Mouse (Mus musculus) limb, embryonic 12.5 days (tissue): ENCODE measurements at regions not wholly inside any gene's neighbourhood (a gene's known extent, or its start where the extent isn't known, plus 50 kb on each side); places are given as distances from the start of the nearest gene placed in this dataset.

ENCODE experiments used
- ATAC-seq: fragments of 200-750 bp; cut with Nextera tagmentation; 2 replicates; pipeline ENCODE4 v1.8.0; 2017; ENCODE audit warnings: low read depth, moderate TSS enrichment; ENCODE audit not compliant: insufficient number of reproducible peaks, insufficient read depth, low FRiP score, low TSS enrichment
- H3K27ac ChIP-seq: fragments of 300-500 bp; sonication (generic); 2 replicates; pipeline ENCODE4 v1.5.1; 2016; ENCODE audit warnings: mild to moderate bottlenecking, moderate library complexity
- H3K27me3 ChIP-seq: fragments of 300-500 bp; sonication (generic); 2 replicates; pipeline ENCODE4 v1.6.1; 2016; ENCODE audit warnings: mild to moderate bottlenecking, moderate library complexity
- H3K36me3 ChIP-seq: fragments of 300-500 bp; sonication (generic); 2 replicates; pipeline ENCODE4 v1.6.1; 2016; ENCODE audit warnings: mild to moderate bottlenecking, moderate library complexity
- H3K4me1 ChIP-seq: fragments of 300-500 bp; sonication (generic); replicated peaks from 2 replicates; pipeline ENCODE4 v1.6.1; 2016
- H3K4me2 ChIP-seq: fragments of 300-500 bp; sonication (generic); 2 replicates; pipeline ENCODE4 v1.6.1; 2016; ENCODE audit warnings: mild to moderate bottlenecking, moderate library complexity
- H3K4me3 ChIP-seq: fragments of 300-500 bp; sonication (generic); replicated peaks from 2 replicates; pipeline ENCODE4 v1.5.1; 2016; ENCODE audit warnings: mild to moderate bottlenecking
- H3K9ac ChIP-seq: fragments of 300-500 bp; sonication (generic); replicated peaks from 2 replicates; pipeline ENCODE4 v1.6.1; 2016; ENCODE audit warnings: mild to moderate bottlenecking, moderate library complexity
- H3K9me3 ChIP-seq: fragments of 300-500 bp; sonication (generic); 2 replicates; pipeline ENCODE4 v1.6.1; 2016; ENCODE audit warnings: mild to moderate bottlenecking, moderate library complexity
- WGBS: fragments of 180-500 bp; shearing (Covaris S2); methylation state at CpG from one replicate; pipeline ENCODE4 v1.1.7; 2016; 5-methylcytosine and 5-hydroxymethylcytosine counted together

DNA sequence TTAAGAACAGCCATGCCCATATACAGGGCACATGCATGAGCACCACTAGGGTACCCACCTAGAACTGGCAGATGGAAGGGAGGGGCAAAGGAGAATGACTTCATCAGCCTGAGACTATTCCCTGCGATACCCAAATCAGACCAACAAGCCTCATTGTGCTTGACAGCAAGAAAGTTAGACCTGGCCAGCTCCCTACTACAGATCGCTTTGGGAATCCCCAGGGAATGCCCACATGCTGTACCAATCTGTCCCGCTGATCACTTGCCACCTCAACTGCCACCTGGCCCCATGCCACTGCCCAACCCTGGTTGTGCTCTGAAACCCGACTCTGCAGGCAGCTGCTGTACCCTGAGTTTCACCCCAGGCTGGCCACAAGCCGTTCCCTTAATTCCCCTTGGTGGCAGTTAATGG is 188.0 kb upstream of the Jarid2 start:
- Histone ChIP-seq H3K27ac (no peak overlapping the region), H3K36me3 (no peaks in the 10 kb centered on the region), H3K4me1 (peaks cover 3% of the 10 kb centered on the region; the same call in 1 of the 2 replicates), H3K27me3 (no peaks in the 10 kb centered on the region), H3K9ac (no peak overlapping the region), H3K9me3 (0 out of 2 replicates have a peak, but pooled peaks cover 5% of the 10 kb centered on the region), H3K4me3 (no peak overlapping the region), H3K4me2 (no peak overlapping the region)
- WGBS: 54% methylated on average over 5 of the region's 5 CpGs
- no peak for ATAC-seq

DNA sequence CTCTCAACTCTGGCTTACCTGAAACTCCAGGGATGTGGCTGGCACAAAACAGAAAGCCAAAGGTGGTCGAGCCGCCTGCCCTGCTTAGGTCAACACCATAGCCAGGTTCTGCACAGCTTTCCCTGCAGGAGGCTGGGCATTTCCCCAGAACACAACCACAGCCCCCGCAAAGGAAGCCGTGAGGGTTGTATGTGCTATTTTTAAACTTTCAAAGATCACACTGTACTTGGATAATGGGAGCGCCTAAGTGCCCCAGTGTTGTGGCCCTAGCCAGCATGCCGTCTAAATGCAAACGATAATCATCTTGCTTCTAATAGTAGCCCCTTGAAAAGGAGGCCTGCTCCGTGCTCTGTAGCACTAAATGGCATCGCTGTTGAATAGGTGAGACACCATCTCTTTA is 184.5 kb upstream of the Jarid2 start:
- H3K4me3 ChIP-seq: no peak overlapping the region
- H3K9me3 ChIP-seq: no peaks in the 10 kb centered on the region
- WGBS: 86% methylated on average over 9 of the region's 9 CpGs
- H3K27ac ChIP-seq: no peak overlapping the region
- H3K27me3 ChIP-seq: no peaks in the 10 kb centered on the region
- no peak overlapping the region for H3K4me2 ChIP-seq
- no peak for ATAC-seq
- H3K4me1 ChIP-seq: peaks cover 3% of the 10 kb centered on the region; the same call in 1 of the 2 replicates
- no peak overlapping the region for H3K9ac ChIP-seq
- H3K36me3 ChIP-seq: no peaks in the 10 kb centered on the region

DNA sequence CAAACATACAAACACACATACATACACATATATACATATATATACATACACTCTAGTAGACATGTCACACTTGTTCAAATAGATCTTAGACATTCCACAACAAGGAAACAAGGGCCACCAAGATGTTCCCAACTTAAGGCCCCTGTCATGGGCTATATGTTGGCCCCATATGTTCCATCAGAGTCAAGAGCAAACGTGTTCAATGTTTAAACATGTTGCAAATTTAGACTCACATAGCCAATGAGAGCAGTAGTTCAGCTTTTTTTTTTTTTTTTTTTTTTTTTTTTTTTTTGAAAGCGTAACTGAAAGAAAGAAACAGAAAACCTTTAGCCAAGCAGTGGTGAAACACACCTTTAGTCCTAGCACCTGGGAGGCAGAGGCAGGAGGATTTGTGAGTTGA is 183.0 kb upstream of the Jarid2 start:
- Histone ChIP-seq H3K4me1 (peaks cover 2% of the 10 kb centered on the region; the same call in 1 of the 2 replicates), H3K36me3 (no peaks in the 10 kb centered on the region), H3K27me3 (no peaks in the 10 kb centered on the region), H3K9ac (no peak overlapping the region), H3K4me3 (no peak overlapping the region), H3K9me3 (no peaks in the 10 kb centered on the region), H3K27ac (no peak overlapping the region), H3K4me2 (no peak overlapping the region)
- 80% methylated on average over 2 of the region's 2 CpGs for WGBS
- ATAC-seq: no peak

DNA sequence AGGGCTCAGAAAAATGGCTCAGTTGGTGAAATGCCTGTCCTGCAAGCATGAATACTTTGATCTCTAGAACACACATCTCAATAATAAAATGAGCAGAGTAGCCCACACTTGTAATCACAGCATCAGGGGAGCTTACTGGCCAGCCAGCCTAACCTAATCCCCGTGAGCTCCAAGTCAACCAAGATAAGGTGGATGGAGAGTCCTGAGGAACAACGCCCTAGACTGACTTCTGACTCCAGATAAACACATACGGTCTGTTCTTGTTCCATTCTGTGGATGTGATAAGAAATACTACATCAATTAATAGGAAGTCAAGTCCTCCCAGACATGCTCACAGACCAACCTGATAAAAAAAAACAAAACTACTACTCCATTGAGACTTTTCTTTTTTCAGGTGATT is 180.4 kb upstream of the Jarid2 start:
- no peaks in the 10 kb centered on the region for H3K4me1 ChIP-seq
- no peaks in the 10 kb centered on the region for H3K36me3 ChIP-seq
- no peak overlapping the region for H3K4me2 ChIP-seq
- WGBS: 94% methylated on average over 3 of the region's 3 CpGs
- no peak for ATAC-seq
- H3K27ac ChIP-seq: no peak overlapping the region
- H3K9ac ChIP-seq: no peak overlapping the region
- H3K27me3 ChIP-seq: no peaks in the 10 kb centered on the region
- H3K4me3 ChIP-seq: no peak overlapping the region
- no peaks in the 10 kb centered on the region for H3K9me3 ChIP-seq

DNA sequence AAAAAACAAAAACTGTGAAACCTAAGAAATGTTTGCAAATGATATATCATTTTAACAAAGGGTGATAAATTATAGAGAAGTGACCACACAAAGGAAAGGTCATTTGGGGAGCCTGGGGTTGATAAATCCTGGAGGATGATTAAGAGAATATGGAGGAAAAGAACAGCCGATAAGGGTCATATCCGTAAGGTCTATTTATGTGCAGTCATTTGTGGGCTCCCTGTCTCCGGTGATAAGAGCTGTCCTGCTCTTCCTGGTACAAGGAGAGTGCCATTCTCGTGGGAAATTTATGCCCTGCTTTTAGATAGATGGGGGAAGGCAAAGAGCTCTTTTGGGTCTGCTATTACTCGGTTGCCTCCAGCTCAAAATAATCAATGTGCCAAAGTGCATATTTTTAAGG is 175.9 kb upstream of the Jarid2 start:
- Histone ChIP-seq H3K36me3 (no peaks in the 10 kb centered on the region), H3K9me3 (no peaks in the 10 kb centered on the region), H3K27me3 (peaks cover 8% of the 10 kb centered on the region), H3K4me2 (no peak overlapping the region), H3K4me1 (peaks cover 10% of the 10 kb centered on the region), H3K27ac (no peak overlapping the region), H3K9ac (no peak overlapping the region), H3K4me3 (no peak overlapping the region)
- WGBS: 71% methylated on average over 5 of the region's 5 CpGs
- no peak for ATAC-seq

DNA sequence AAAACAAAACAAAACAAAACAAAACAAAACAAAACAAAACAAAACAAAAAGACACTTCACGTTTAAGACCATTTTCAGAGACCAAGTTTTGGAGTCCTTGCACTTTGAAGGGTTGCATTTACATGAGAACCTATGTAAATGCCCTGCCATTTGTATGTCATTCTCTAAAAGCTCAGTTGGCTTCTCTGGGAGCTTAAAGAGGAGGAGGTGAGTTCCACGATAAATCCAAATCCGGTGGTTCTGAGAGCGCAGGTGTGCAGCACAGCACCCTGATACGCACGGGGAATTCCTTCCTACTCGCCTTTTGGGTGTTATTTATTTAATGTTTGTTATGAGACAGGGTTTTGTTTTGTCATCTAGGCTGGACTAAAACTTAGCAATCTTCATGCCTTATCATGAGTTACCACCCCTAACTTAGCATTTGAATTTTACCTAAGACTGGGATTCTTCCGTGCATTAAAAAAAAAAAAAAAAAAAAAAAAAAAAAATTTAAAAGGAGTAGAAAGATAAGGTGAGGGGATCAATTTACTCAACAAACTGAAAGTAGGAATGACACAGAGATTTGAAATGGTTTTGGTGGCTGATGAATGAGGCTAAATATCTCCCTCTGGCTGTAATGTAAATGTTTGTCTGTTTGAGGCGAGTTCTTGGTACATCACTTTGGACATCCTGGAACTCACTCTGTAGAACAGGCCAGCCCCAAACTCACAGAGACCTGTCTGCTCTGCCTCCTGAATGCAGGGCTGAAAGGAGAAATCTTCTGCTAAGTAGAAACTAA is 174.4 kb upstream of the Jarid2 start:
- Histone ChIP-seq H3K4me3 (no peak overlapping the region), H3K27ac (no peak overlapping the region), H3K9ac (no peak overlapping the region), H3K4me2 (no peak overlapping the region), H3K36me3 (no peaks in the 10 kb centered on the region), H3K9me3 (no peaks in the 10 kb centered on the region), H3K4me1 (peaks cover 10% of the 10 kb centered on the region), H3K27me3 (peaks cover 10% of the 10 kb centered on the region)
- ATAC-seq: no peak
- WGBS: 75% methylated on average over 9 of the region's 9 CpGs

DNA sequence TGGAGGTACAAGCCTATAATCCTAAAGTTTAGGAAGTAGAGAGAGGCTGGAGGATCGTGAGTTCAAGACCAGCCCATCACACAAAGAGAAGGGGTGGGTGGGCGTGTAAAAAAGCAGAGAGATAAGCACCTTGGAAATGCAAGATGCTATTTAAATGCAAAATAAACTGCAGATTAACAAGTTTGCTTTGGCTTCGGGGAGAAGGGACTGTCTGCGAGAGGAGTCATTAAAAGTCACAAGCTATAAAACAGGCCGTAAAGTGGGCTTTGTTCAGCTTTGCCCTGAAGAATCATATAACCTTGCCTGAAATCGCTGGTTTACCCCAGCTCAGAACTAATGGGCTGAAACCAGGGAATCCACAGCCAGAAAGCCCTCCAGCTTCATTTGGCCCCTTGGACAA is 173.3 kb upstream of the Jarid2 start:
- Histone ChIP-seq H3K9me3 (no peaks in the 10 kb centered on the region), H3K4me2 (no peak overlapping the region), H3K9ac (no peak overlapping the region), H3K27me3 (peaks cover 10% of the 10 kb centered on the region), H3K4me1 (peaks cover 10% of the 10 kb centered on the region), H3K4me3 (no peak overlapping the region), H3K27ac (no peak overlapping the region), H3K36me3 (no peaks in the 10 kb centered on the region)
- ATAC-seq: no peak
- 25% methylated on average over 6 of the region's 6 CpGs for WGBS

DNA sequence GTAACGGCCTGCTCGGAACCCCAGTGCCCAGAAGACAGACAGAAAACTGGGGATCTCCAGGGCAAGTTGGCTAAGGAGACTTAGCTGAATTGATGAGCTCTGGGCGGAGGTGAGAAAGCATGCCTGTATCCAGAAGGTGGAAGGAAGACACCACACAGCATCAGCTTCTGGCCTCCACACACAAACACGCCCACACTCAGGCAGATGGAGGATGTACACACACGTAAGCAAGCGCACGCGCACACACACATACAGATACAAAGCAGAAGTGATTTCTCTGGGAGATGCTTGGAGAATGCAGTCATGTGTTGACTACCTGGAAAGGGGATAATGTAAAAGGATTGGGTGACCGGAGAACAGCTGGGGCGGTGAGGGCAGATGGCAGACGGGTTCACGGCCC is 171.2 kb upstream of the Jarid2 start:
- Histone ChIP-seq H3K27me3 (peaks cover 10% of the 10 kb centered on the region), H3K4me2 (no peak overlapping the region), H3K27ac (no peak overlapping the region), H3K9ac (no peak overlapping the region), H3K4me1 (peaks cover 10% of the 10 kb centered on the region), H3K36me3 (no peaks in the 10 kb centered on the region), H3K9me3 (no peaks in the 10 kb centered on the region), H3K4me3 (no peak overlapping the region)
- ATAC-seq: no peak
- 92% methylated on average over 12 of the region's 12 CpGs for WGBS

DNA sequence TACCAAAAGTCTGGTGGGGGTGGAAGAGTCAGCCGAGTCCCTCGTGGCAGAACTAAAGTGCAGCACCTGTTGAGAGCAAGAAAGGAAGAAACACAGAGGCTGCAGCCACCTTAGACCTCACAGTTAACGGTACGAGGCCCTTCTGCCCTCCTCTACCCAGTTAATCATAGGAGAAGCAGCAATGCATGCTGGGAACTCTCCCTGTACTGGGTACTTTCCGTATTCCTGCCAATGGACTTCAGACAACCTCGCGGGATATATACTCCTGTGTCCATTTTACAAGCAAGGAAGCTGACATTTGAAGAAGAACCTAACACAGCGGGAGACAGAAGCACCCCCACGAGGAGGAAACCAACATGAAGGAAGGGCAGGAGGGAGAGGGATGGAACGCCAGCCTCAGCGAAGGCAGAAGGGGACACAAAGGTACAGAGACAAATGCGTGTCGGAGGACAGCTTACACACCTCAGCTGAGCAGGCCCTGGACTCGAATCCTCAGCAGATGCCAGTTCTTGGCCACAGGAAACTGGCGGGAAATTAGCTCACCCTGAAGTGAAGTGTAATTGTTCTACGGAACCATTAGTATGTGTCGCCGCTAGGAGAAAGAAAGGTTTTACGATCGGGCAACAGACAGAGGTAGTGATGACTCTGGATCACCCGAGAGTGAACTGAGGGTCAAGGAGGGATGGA is 170.6 kb upstream of the Jarid2 start:
- no peak overlapping the region for H3K9ac ChIP-seq
- 82% methylated on average over 21 of the region's 21 CpGs for WGBS

DNA sequence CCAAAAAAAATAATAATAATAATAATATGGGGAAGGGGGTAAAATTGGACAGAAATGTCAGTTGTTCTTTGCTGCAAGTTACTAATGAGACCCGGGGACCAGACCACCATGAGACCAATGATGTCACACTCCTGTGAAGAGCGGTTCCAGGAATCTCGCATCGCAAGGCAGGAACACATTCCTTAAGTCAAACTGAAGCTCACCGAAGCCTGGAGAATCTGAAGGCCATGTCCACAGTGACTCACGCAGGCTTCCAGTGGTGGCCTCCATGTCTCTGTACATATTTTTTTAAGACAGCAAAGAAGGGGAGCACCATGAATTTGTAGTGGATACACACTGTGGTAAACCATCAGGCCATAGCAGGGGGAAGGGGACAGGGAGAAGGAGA is 170.1 kb upstream of the Jarid2 start:
- H3K4me2 ChIP-seq: no peak overlapping the region
- no peak overlapping the region for H3K4me3 ChIP-seq
- H3K9me3 ChIP-seq: no peaks in the 10 kb centered on the region
- H3K27me3 ChIP-seq: peaks cover 10% of the 10 kb centered on the region
- H3K36me3 ChIP-seq: no peaks in the 10 kb centered on the region
- H3K9ac ChIP-seq: no peak overlapping the region
- no peak overlapping the region for H3K27ac ChIP-seq
- 94% methylated on average over 6 of the region's 6 CpGs for WGBS
- no peak for ATAC-seq
- peaks cover 10% of the 10 kb centered on the region for H3K4me1 ChIP-seq

More for the DNA sequence above, 170.6 kb upstream of the Jarid2 start:
- peaks cover 10% of the 10 kb centered on the region for H3K27me3 ChIP-seq
- H3K36me3 ChIP-seq: no peaks in the 10 kb centered on the region
- no peaks in the 10 kb centered on the region for H3K9me3 ChIP-seq
- no peak overlapping the region for H3K4me2 ChIP-seq
- ATAC-seq: no peak
- no peak overlapping the region for H3K4me3 ChIP-seq
- H3K4me1 ChIP-seq: peaks cover 10% of the 10 kb centered on the region
- no peak overlapping the region for H3K27ac ChIP-seq

DNA sequence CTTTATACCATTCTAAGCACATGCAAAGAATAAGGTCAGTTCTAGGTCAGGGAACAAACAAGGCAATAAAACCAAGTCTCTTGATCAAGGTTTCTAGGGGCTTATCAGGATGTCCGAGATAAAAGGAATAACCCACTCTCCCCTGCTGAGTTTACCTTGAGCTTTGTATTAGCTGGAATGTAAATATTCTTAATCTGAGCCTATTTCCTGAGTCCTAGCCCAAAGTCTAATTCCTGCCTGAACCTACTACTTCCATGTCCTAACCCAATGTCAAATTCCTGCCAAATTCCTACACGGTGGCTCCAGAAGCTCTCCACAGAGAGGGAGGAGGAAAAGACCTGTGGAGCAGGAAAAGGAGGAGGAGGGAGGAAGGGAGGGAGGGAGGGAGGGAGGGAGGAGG is 169.6 kb upstream of the Jarid2 start:
- no peaks in the 10 kb centered on the region for H3K9me3 ChIP-seq
- no peak overlapping the region for H3K9ac ChIP-seq
- no peak overlapping the region for H3K4me3 ChIP-seq
- peaks cover 10% of the 10 kb centered on the region for H3K27me3 ChIP-seq
- no peak overlapping the region for H3K4me2 ChIP-seq
- no peak for ATAC-seq
- H3K4me1 ChIP-seq: peaks cover 14% of the 10 kb centered on the region
- 24% methylated on average over 2 of the region's 2 CpGs for WGBS
- H3K27ac ChIP-seq: no peak overlapping the region
- no peaks in the 10 kb centered on the region for H3K36me3 ChIP-seq
